Comparison of ENCODE assay signal across 8 mouse cellular contexts in the genomic region with DNA sequence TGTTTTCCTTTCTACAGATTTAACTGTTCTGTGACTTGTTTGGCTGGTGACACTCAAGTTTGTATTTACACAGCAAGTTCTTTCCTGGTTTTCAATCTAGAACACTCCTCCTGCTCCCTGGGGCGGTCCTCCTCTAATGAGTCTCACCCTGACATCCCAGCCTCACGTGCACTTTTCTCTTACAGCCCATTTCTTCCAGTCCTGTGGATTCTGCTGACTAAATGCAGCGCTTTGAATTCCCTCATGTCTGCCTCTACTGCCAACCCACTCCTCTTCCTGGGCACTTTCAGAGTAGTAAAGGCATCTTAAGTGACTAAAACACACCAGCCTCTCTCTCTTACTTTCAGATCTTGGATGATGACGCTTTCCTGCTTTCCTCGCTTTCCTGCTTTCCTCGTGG. TPM values are rescaled to one million over a fixed set of nuclear protein-coding genes. Genes with fewer than 3 reads are reported as not detected.
DNase-seq lines count a peak whose midpoint lies in the region; ATAC-seq and TF ChIP-seq lines count a peak whose summit lies in the region.

No protein-coding gene starts in this region.

- H3K36me3 ChIP-seq in intestine, embryonic 16.5 days (ENCODE audit: control insufficient read depth, insufficient read depth, low read length) = no peaks in the 10 kb centered on the region
- no peaks in the 10 kb centered on the region for H3K36me3 ChIP-seq in lung, embryonic 15.5 days

- ATAC-seq in intestine, embryonic 16.5 days = 0 out of 2 replicates have a peak, but pooled peaks have one; percentile 15
- no peak for ATAC-seq in lung, embryonic 15.5 days (ENCODE audit: borderline replicate concordance, extremely low read depth, low FRiP score, low TSS enrichment)
- ATAC-seq in granulocyte monocyte progenitor cell, adult 5-6 weeks (replicated peaks; ENCODE audit: poor library complexity, severe bottlenecking) = no peak

- 5% methylated on average over 6 of the region's 6 CpGs for WGBS in intestine, embryonic 16.5 days
- 6% methylated on average over 6 of the region's 6 CpGs for WGBS in lung, embryonic 15.5 days

- no peaks in the 10 kb centered on the region; the same call in 1 of the 2 replicates for H3K4me1 ChIP-seq in brown adipose tissue, adult 24 weeks (ENCODE audit: control insufficient read depth, insufficient read depth, insufficient read length, low read length)
- H3K4me1 ChIP-seq in intestine, embryonic 16.5 days (ENCODE audit: control insufficient read depth, insufficient read depth, low read length) = peaks cover 23% of the 10 kb centered on the region
- H3K4me1 ChIP-seq in lung, embryonic 15.5 days = peaks cover 18% of the 10 kb centered on the region

- H3K9me3 ChIP-seq in intestine, embryonic 16.5 days (ENCODE audit: control insufficient read depth, low read length) = no peaks in the 10 kb centered on the region
- no peaks in the 10 kb centered on the region for H3K9me3 ChIP-seq in lung, embryonic 15.5 days

- peak overlapping the region; percentile 94; the same call in 1 of the 2 replicates for H3K27ac ChIP-seq in layer of hippocampus, adult 2 months
- H3K27ac ChIP-seq in brown adipose tissue, adult 24 weeks (replicated peaks; ENCODE audit: low read depth, low read length) = peak overlapping the region; percentile 87
- peak overlapping the region; percentile 93 for H3K27ac ChIP-seq in intestine, embryonic 16.5 days (ENCODE audit: low read length)
- H3K27ac ChIP-seq in lung, embryonic 15.5 days = peak overlapping the region; percentile 81

- H3K9ac ChIP-seq in intestine, embryonic 16.5 days (ENCODE audit: low read depth, low read length) = peak overlapping the region; percentile 76
- H3K9ac ChIP-seq in lung, embryonic 15.5 days = peak overlapping the region; percentile 63

- H3K27me3 ChIP-seq in intestine, embryonic 16.5 days (replicated peaks; ENCODE audit: control insufficient read depth, insufficient read depth, low read length) = no peaks in the 10 kb centered on the region
- no peaks in the 10 kb centered on the region for H3K27me3 ChIP-seq in lung, embryonic 15.5 days

- H3K4me2 ChIP-seq in intestine, embryonic 16.5 days (ENCODE audit: low read depth, low read length) = peak overlapping the region; percentile 74
- peak overlapping the region; percentile 66 for H3K4me2 ChIP-seq in lung, embryonic 15.5 days

- TF ChIP-seq CTCF in layer of hippocampus, adult 2 months (conservative IDR thresholded peaks at IDR 0.05) = no peak

- peak overlapping the region; percentile 78 for H3K4me3 ChIP-seq in layer of hippocampus, adult 2 months
- peak overlapping the region; percentile 90 for H3K4me3 ChIP-seq in brown adipose tissue, adult 24 weeks (ENCODE audit: insufficient read depth, low read depth, low read length)
- H3K4me3 ChIP-seq in intestine, embryonic 16.5 days (ENCODE audit: low read length) = peak overlapping the region; percentile 59
- peak overlapping the region; percentile 62 for H3K4me3 ChIP-seq in lung, embryonic 15.5 days

- no peak for DNase-seq in layer of hippocampus, adult 2 months (ENCODE audit: low spot score in 2 of 2)
- DNase-seq in layer of hippocampus, adult 11-12 months (ENCODE audit: low spot score) = no peak
- no peak for DNase-seq in thymus, postnatal 10 days (ENCODE audit: low spot score in 2 of 2)
- DNase-seq in right cerebral cortex, postnatal 25 days = no peak

RNA-seq across cellular contexts. Expression of gene Gss, which starts 0.9 kb away (rescaled TPM):
- 10 to 100 TPM; 25.6 to 26.2 TPM for total RNA-seq in layer of hippocampus, adult 2 months (2021)
- polyA plus RNA-seq in brown adipose tissue, adult 24 weeks (2012; ENCODE audit: insufficient read depth, insufficient read length, missing spikeins) = 15.7 and 25.5 TPM in 2 replicates
- polyA plus RNA-seq in intestine, embryonic 16.5 days (2015; fragmentation: Nextera tagmentation; extraction: Ambion mirVana) = 143 and 158 TPM in 2 replicates
- polyA plus RNA-seq in lung, embryonic 15.5 days (2015; fragmentation: Nextera tagmentation; extraction: Ambion mirVana) = 26.5 and 29.8 TPM in 2 replicates
- 17.0 and 18.2 TPM in 2 replicates for total RNA-seq in granulocyte monocyte progenitor cell, adult 5-6 weeks (2014; fragmentation: Nextera tagmentation)
- 16.7 and 21.6 TPM in 2 replicates for total RNA-seq in granulocyte monocyte progenitor cell, adult 5-6 weeks (2017)

RNA-seq across cellular contexts. Expression of gene Myh7b, which starts 19.3 kb away (rescaled TPM):
- 1 to 10 TPM; 5.5 to 5.6 TPM for total RNA-seq in layer of hippocampus, adult 2 months (2021)
- 0.16 and 1.2 TPM in 2 replicates for polyA plus RNA-seq in brown adipose tissue, adult 24 weeks (2012; ENCODE audit: insufficient read depth, insufficient read length, missing spikeins)
- polyA plus RNA-seq in intestine, embryonic 16.5 days (2015; fragmentation: Nextera tagmentation; extraction: Ambion mirVana) = 0.77 and 1.3 TPM in 2 replicates
- 0.85 and 1.1 TPM in 2 replicates for polyA plus RNA-seq in lung, embryonic 15.5 days (2015; fragmentation: Nextera tagmentation; extraction: Ambion mirVana)
- total RNA-seq in granulocyte monocyte progenitor cell, adult 5-6 weeks (2014; fragmentation: Nextera tagmentation) = 0.37 TPM in 1 of 2 replicates, not detected in the other
- total RNA-seq in granulocyte monocyte progenitor cell, adult 5-6 weeks (2017) = not detected in 2 replicates
